In the genomic region with DNA sequence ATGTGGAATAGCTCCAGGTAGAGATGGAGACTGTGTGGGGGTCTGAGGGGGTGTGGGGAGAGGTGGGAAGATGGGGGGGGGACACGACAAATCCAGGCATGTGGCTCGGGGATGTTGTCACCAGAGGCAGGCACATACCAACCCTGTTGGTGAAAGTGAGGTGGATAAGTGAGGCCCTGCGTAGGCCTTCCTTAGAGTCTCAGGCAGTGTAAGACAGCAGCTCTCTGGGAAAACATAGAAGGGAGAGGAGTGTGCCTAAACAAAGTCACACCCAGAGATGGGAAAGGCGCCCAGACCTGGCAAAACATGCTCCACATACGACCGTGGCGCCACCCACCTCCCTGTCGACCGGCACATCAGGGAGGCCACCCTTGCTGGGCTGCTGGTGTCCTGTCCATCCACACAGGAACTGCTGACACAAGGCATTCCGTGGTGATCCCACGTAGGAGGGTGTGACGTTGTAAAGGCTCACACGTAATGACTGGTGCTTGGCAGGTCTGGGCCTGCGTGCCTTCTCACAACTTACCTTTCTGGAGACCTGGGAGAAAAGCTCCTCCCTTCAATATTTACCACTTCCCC, we compare ENCODE assay signal across 11 mouse cellular contexts. TPM values are rescaled to one million over a fixed set of nuclear protein-coding genes. Genes with fewer than 3 reads are reported as not detected.
DNase-seq lines count a peak whose midpoint lies in the region; ATAC-seq and TF ChIP-seq lines count a peak whose summit lies in the region.
"Had no signal": no experiment of that assay in that cellular context is flagged by ENCODE, and none has a peak within 500 bp of the region (broad histone marks: within the 10 kb centered on the region; RNA-seq: fewer than 3 reads in every experiment).

No protein-coding gene starts in this region.

- no peak overlapping the region for H3K27ac ChIP-seq in heart, embryonic 11.5 days (ENCODE audit: low read depth, low read length)
- H3K27ac ChIP-seq in heart, embryonic 12.5 days (ENCODE audit: poor library complexity, severe bottlenecking), result no peak overlapping the region
- H3K27ac ChIP-seq in lung, embryonic 15.5 days, result no peak overlapping the region; the same call in 1 of the 2 replicates
- H3K27ac ChIP-seq in embryonic fibroblast, embryonic 13.5 days (ENCODE audit: insufficient read depth, low read length), result peak overlapping the region; percentile 96
- H3K27ac ChIP-seq in stomach, embryonic 15.5 days, result peak overlapping the region; percentile 80

- no peaks in the 10 kb centered on the region for H3K9me3 ChIP-seq in heart, embryonic 11.5 days (replicated peaks; ENCODE audit: control insufficient read depth, low read length)
- no peaks in the 10 kb centered on the region for H3K9me3 ChIP-seq in heart, embryonic 12.5 days (replicated peaks)
- no peaks in the 10 kb centered on the region for H3K9me3 ChIP-seq in lung, embryonic 15.5 days
- no peaks in the 10 kb centered on the region for H3K9me3 ChIP-seq in stomach, embryonic 15.5 days

- H3K4me1 ChIP-seq in heart, embryonic 11.5 days (ENCODE audit: control insufficient read depth, insufficient read depth, low read length), result peaks cover 16% of the 10 kb centered on the region; the same call in 1 of the 2 replicates
- peaks cover 32% of the 10 kb centered on the region for H3K4me1 ChIP-seq in heart, embryonic 12.5 days (replicated peaks)
- peaks cover 21% of the 10 kb centered on the region for H3K4me1 ChIP-seq in lung, embryonic 15.5 days
- no peaks in the 10 kb centered on the region for H3K4me1 ChIP-seq in lung, adult 2 months (ENCODE audit: control insufficient read depth, insufficient read depth, low read length)
- peaks cover 33% of the 10 kb centered on the region for H3K4me1 ChIP-seq in embryonic fibroblast, embryonic 13.5 days (ENCODE audit: control insufficient read depth, insufficient read depth, low read length)
- H3K4me1 ChIP-seq in stomach, embryonic 15.5 days, result peaks cover 16% of the 10 kb centered on the region

- no peak for ATAC-seq in heart, embryonic 11.5 days (replicated peaks; ENCODE audit: insufficient number of reproducible peaks, low FRiP score, low TSS enrichment)
- no peak for ATAC-seq in heart, embryonic 12.5 days (ENCODE audit: insufficient number of reproducible peaks, low FRiP score)
- peak; percentile 39; the same call in 1 of the 2 replicates for ATAC-seq in lung, embryonic 15.5 days (ENCODE audit: borderline replicate concordance, extremely low read depth, low FRiP score, low TSS enrichment)
- peak; percentile 61 for ATAC-seq in stomach, embryonic 15.5 days (ENCODE audit: insufficient read depth, low FRiP score, low read depth)

- no peaks in the 10 kb centered on the region for H3K27me3 ChIP-seq in heart, embryonic 11.5 days (ENCODE audit: control insufficient read depth, insufficient read depth, low read length)
- H3K27me3 ChIP-seq in heart, embryonic 12.5 days (replicated peaks), result no peaks in the 10 kb centered on the region
- no peaks in the 10 kb centered on the region for H3K27me3 ChIP-seq in lung, embryonic 15.5 days
- H3K27me3 ChIP-seq in stomach, embryonic 15.5 days (replicated peaks), result no peaks in the 10 kb centered on the region

- no peak for TF ChIP-seq CTCF in lung, adult 2 months (IDR thresholded peaks at IDR 0.05; ENCODE audit: insufficient read depth, low read length)
- no peak for TF ChIP-seq CTCF in embryonic fibroblast, embryonic 13.5 days (IDR thresholded peaks at IDR 0.05; ENCODE audit: borderline replicate concordance, insufficient read depth, low read length)

- no peak for TF ChIP-seq POLR2A in lung, adult 2 months (IDR thresholded peaks at IDR 0.05; ENCODE audit: borderline replicate concordance, extremely low read depth, low read depth, low read length)
- TF ChIP-seq POLR2A in embryonic fibroblast, embryonic 13.5 days (IDR thresholded peaks at IDR 0.05; ENCODE audit: low read depth, low read length), result no peak

- no peak overlapping the region for H3K4me3 ChIP-seq in heart, embryonic 11.5 days (ENCODE audit: low read depth, low read length)
- H3K4me3 ChIP-seq in heart, embryonic 12.5 days, result no peak overlapping the region
- no peak overlapping the region for H3K4me3 ChIP-seq in lung, embryonic 15.5 days
- no peak overlapping the region for H3K4me3 ChIP-seq in lung, adult 2 months (replicated peaks; ENCODE audit: extremely low read depth, low read depth, low read length)
- H3K4me3 ChIP-seq in embryonic fibroblast, embryonic 13.5 days (ENCODE audit: insufficient read depth, low read length), result no peak overlapping the region
- H3K4me3 ChIP-seq in stomach, embryonic 15.5 days (replicated peaks), result no peak overlapping the region

- DNase-seq in lung, adult 2 months, result no peak
- no peak for DNase-seq in embryo, embryonic 9.5 days (ENCODE audit: extremely low spot score)
- DNase-seq in left cerebral cortex, postnatal 36 days (ENCODE audit: low spot score in 2 of 2), result no peak
- DNase-seq: cerebellum, postnatal 10 days; kidney, postnatal 36 days; lung, postnatal 14 days had no signal

- intact Hi-C loops in left cerebral cortex, postnatal 36 days (cut with DNase I), result no loop called here

- no peak overlapping the region for H3K4me2 ChIP-seq in heart, embryonic 11.5 days
- no peak overlapping the region for H3K4me2 ChIP-seq in heart, embryonic 12.5 days
- no peak overlapping the region for H3K4me2 ChIP-seq in lung, embryonic 15.5 days
- H3K4me2 ChIP-seq in stomach, embryonic 15.5 days, result no peak overlapping the region

- no peaks in the 10 kb centered on the region for H3K36me3 ChIP-seq in heart, embryonic 11.5 days (ENCODE audit: control insufficient read depth, insufficient read depth, low read length)
- H3K36me3 ChIP-seq in heart, embryonic 12.5 days, result peaks cover 15% of the 10 kb centered on the region; the same call in 1 of the 2 replicates
- H3K36me3 ChIP-seq in lung, embryonic 15.5 days, result no peaks in the 10 kb centered on the region; the same call in 1 of the 2 replicates
- H3K36me3 ChIP-seq in stomach, embryonic 15.5 days, result no peaks in the 10 kb centered on the region

- peak overlapping the region; percentile 43; the same call in 1 of the 2 replicates for H3K9ac ChIP-seq in heart, embryonic 11.5 days (ENCODE audit: low read depth, low read length)
- H3K9ac ChIP-seq in heart, embryonic 12.5 days, result no peak overlapping the region
- no peak overlapping the region for H3K9ac ChIP-seq in lung, embryonic 15.5 days
- no peak overlapping the region for H3K9ac ChIP-seq in stomach, embryonic 15.5 days

- 55% methylated on average over 14 of the region's 14 CpGs for WGBS in heart, embryonic 11.5 days (ENCODE audit: insufficient replicate concordance)
- 55% methylated on average over 14 of the region's 14 CpGs for WGBS in heart, embryonic 12.5 days
- 69% methylated on average over 14 of the region's 14 CpGs for WGBS in lung, embryonic 15.5 days
- 59% methylated on average over 14 of the region's 14 CpGs for WGBS in lung, adult 2 months
- WGBS in stomach, embryonic 15.5 days, result 59% methylated on average over 14 of the region's 14 CpGs

RNA-seq across cellular contexts. Expression of a gene that starts 42.5 kb away (rescaled TPM):
- polyA plus RNA-seq in heart, embryonic 11.5 days (2014; fragmentation: Nextera tagmentation; extraction: Ambion mirVana), result 42.4 and 49.8 TPM in 2 replicates
- 74.8 and 76.8 TPM in 2 replicates for polyA plus RNA-seq in heart, embryonic 12.5 days (2016; fragmentation: Nextera tagmentation; extraction: Ambion mirVana)
- 49.8 and 51.3 TPM in 2 replicates for polyA plus RNA-seq in lung, embryonic 15.5 days (2015; fragmentation: Nextera tagmentation; extraction: Ambion mirVana)
- polyA plus RNA-seq in lung, adult 2 months (2012; rRNA removed), result 114 and 144 TPM in 2 replicates
- polyA plus RNA-seq in embryonic fibroblast, embryonic 13.5 days (2011; ENCODE audit: insufficient read length, low read depth, missing spikeins), result 330 and 348 TPM in 2 replicates
- polyA plus RNA-seq in stomach, embryonic 15.5 days (2015; fragmentation: Nextera tagmentation; extraction: Ambion mirVana), result 50.2 and 50.8 TPM in 2 replicates
- 10 to 100 TPM; 35.6 to 37.1 TPM for total RNA-seq in left cerebral cortex, postnatal 36 days (2021)

Comparison
In these comparisons a context has a peak if more than half of its experiments do, and no peak if none do; other contexts are left out.
1. ATAC-seq: peak in lung, embryonic 15.5 days (single experiment) and stomach, embryonic 15.5 days (single experiment); none in heart, embryonic 11.5 days (single experiment) and heart, embryonic 12.5 days (single experiment).
2. H3K27ac ChIP-seq: peak in embryonic fibroblast, embryonic 13.5 days (single experiment) and stomach, embryonic 15.5 days (single experiment); none in heart, embryonic 11.5 days (single experiment), heart, embryonic 12.5 days (single experiment) and lung, embryonic 15.5 days (single experiment).